Comparison of ENCODE assay signal across 10 mouse cellular contexts in genomic region chr17:28515431-28516341, GRCm38 (mm10). TPM values are rescaled to one million over a fixed set of nuclear protein-coding genes. Genes with fewer than 3 reads are reported as not detected.
A peak's percentile ranks its signal among the peaks of the same experiment; 100 is the strongest.
DNase-seq lines count a peak whose midpoint lies in the region; ATAC-seq and TF ChIP-seq lines count a peak whose summit lies in the region.
"Had no signal": no experiment of that assay in that cellular context is flagged by ENCODE, and none has a peak within 500 bp of the region (broad histone marks: within the 10 kb centered on the region; RNA-seq: fewer than 3 reads in every experiment).

No protein-coding gene starts in this region.

- no peak overlapping the region; the same call in 1 of the 2 replicates for H3K4me3 ChIP-seq in kidney, adult 2 months (ENCODE audit: insufficient read depth, low read depth, low read length)
- no peak overlapping the region for H3K4me3 ChIP-seq in kidney, embryonic 14.5 days (ENCODE audit: low read length)
- H3K4me3 ChIP-seq: hindbrain, embryonic 15.5 days; neural tube, embryonic 13.5 days had no signal

- H3K36me3 ChIP-seq in kidney, adult 2 months (ENCODE audit: control insufficient read depth, insufficient read depth, low read length) = no peaks in the 10 kb centered on the region
- H3K36me3 ChIP-seq in kidney, embryonic 14.5 days (ENCODE audit: control insufficient read depth, insufficient read depth, low read length) = no peaks in the 10 kb centered on the region
- H3K36me3 ChIP-seq: hindbrain, embryonic 15.5 days; neural tube, embryonic 13.5 days had no signal

- H3K27ac ChIP-seq in kidney, adult 2 months (ENCODE audit: insufficient read depth, low read depth, low read length) = peak overlapping the region; percentile 12
- no peak overlapping the region for H3K27ac ChIP-seq in kidney, embryonic 14.5 days (ENCODE audit: low read depth, low read length)
- H3K27ac ChIP-seq: hindbrain, embryonic 15.5 days; neural tube, embryonic 13.5 days had no signal

- H3K27me3 ChIP-seq in kidney, adult 2 months (replicated peaks; ENCODE audit: control insufficient read depth, insufficient read depth, low read length) = no peaks in the 10 kb centered on the region
- H3K27me3 ChIP-seq in kidney, embryonic 14.5 days (ENCODE audit: control insufficient read depth, insufficient read depth, low read length) = 0 out of 2 replicates have a peak, but pooled peaks cover 3% of the 10 kb centered on the region

- H3K4me1 ChIP-seq in kidney, adult 2 months (ENCODE audit: control insufficient read depth, insufficient read depth, low read length) = peaks cover 56% of the 10 kb centered on the region
- H3K4me1 ChIP-seq in kidney, embryonic 14.5 days (ENCODE audit: control insufficient read depth, insufficient read depth, low read length) = peaks cover 22% of the 10 kb centered on the region

- H3K9ac ChIP-seq in kidney, embryonic 14.5 days (ENCODE audit: low read depth, low read length) = no peak overlapping the region; the same call in 1 of the 2 replicates
- H3K9ac ChIP-seq: hindbrain, embryonic 15.5 days; neural tube, embryonic 13.5 days had no signal

- no peak for TF ChIP-seq CTCF in kidney, adult 2 months (conservative IDR thresholded peaks at IDR 0.05; ENCODE audit: insufficient read depth, insufficient read length, low read depth, low read length)

- DNase-seq in kidney, adult 2 months = peak; percentile 72
- peak; percentile 79 for DNase-seq in adrenal gland, postnatal 14 days
- DNase-seq in kidney, postnatal 36 days = peak; percentile 55 to 91
- DNase-seq in testis, postnatal 10 days (ENCODE audit: low spot score) = peak; percentile 67
- no peak for DNase-seq in left cerebral cortex, adult 9 months (ENCODE audit: low spot score in 2 of 2)
- DNase-seq in frontal cortex, postnatal 36 days (ENCODE audit: low spot score in 2 of 2) = no peak
- DNase-seq in yolk sac, embryonic 10.5 days (ENCODE audit: low spot score) = no peak

- H3K4me2 ChIP-seq in kidney, embryonic 14.5 days (replicated peaks; ENCODE audit: low read depth, low read length) = no peak overlapping the region
- H3K4me2 ChIP-seq: hindbrain, embryonic 15.5 days; neural tube, embryonic 13.5 days had no signal

- 38% methylated on average over 10 of the region's 10 CpGs for WGBS in kidney, adult 2 months
- WGBS in kidney, embryonic 14.5 days = 56% methylated on average over 10 of the region's 10 CpGs

- no peak for TF ChIP-seq POLR2A in kidney, adult 2 months (IDR thresholded peaks at IDR 0.05; ENCODE audit: low read depth, low read length)

- ATAC-seq in kidney, embryonic 14.5 days (ENCODE audit: low FRiP score, low TSS enrichment) = no peak

- H3K9me3 ChIP-seq in kidney, embryonic 14.5 days (ENCODE audit: control insufficient read depth, low read length) = no peaks in the 10 kb centered on the region
- H3K9me3 ChIP-seq: hindbrain, embryonic 15.5 days; neural tube, embryonic 13.5 days had no signal

RNA-seq across cellular contexts. Expression of gene Fkbp5, which starts 1.6 kb away (rescaled TPM):
- polyA plus RNA-seq in kidney, adult 2 months (2012; rRNA removed) = 13.4 and 14.3 TPM in 2 replicates
- polyA plus RNA-seq in kidney, embryonic 14.5 days (2014; fragmentation: Nextera tagmentation; extraction: Ambion mirVana) = 10.0 and 14.0 TPM in 2 replicates
- total RNA-seq in adrenal gland, postnatal 14 days (2021) = 73.0 and 118 TPM in 2 replicates

RNA-seq across cellular contexts. Expression of gene Armc12, which starts 14.9 kb away (rescaled TPM):
- polyA plus RNA-seq in kidney, adult 2 months (2012; rRNA removed) = 0.20 TPM in 1 of 2 replicates, not detected in the other
- polyA plus RNA-seq in kidney, embryonic 14.5 days (2014; fragmentation: Nextera tagmentation; extraction: Ambion mirVana) = not detected in 2 replicates
- not detected in 2 replicates for total RNA-seq in adrenal gland, postnatal 14 days (2021)
- polyA plus RNA-seq: hindbrain, embryonic 15.5 days; neural tube, embryonic 13.5 days had no signal

RNA-seq across cellular contexts. Expression of gene Clpsl2, which starts 33.5 kb away (rescaled TPM):
- not detected in 2 replicates for polyA plus RNA-seq in kidney, adult 2 months (2012; rRNA removed)
- not detected in 2 replicates for polyA plus RNA-seq in kidney, embryonic 14.5 days (2014; fragmentation: Nextera tagmentation; extraction: Ambion mirVana)
- total RNA-seq in adrenal gland, postnatal 14 days (2021) = not detected in 2 replicates
- polyA plus RNA-seq: hindbrain, embryonic 15.5 days; neural tube, embryonic 13.5 days had no signal

RNA-seq across cellular contexts. Expression of gene Clps, which starts 44.9 kb away (rescaled TPM):
- 0.35 and 2.0 TPM in 2 replicates for polyA plus RNA-seq in kidney, adult 2 months (2012; rRNA removed)
- polyA plus RNA-seq in kidney, embryonic 14.5 days (2014; fragmentation: Nextera tagmentation; extraction: Ambion mirVana) = not detected in 2 replicates
- not detected in 2 replicates for total RNA-seq in adrenal gland, postnatal 14 days (2021)
- polyA plus RNA-seq: neural tube, embryonic 13.5 days had no signal

RNA-seq across cellular contexts. Expression of gene Lhfpl5, which starts 59.8 kb away (rescaled TPM):
- polyA plus RNA-seq in kidney, adult 2 months (2012; rRNA removed) = 0.19 and 0.41 TPM in 2 replicates
- polyA plus RNA-seq in kidney, embryonic 14.5 days (2014; fragmentation: Nextera tagmentation; extraction: Ambion mirVana) = 0.45 and 0.51 TPM in 2 replicates
- total RNA-seq in adrenal gland, postnatal 14 days (2021) = 1.7 and 3.3 TPM in 2 replicates

Comparison
In these comparisons a context has a peak if more than half of its experiments do, and no peak if none do; other contexts are left out.
1. DNase-seq: peak in kidney, adult 2 months (single experiment), adrenal gland, postnatal 14 days (single experiment), kidney, postnatal 36 days (2 of 2) and testis, postnatal 10 days (single experiment); none in left cerebral cortex, adult 9 months (0 of 2), frontal cortex, postnatal 36 days (0 of 2) and yolk sac, embryonic 10.5 days (single experiment).